Mouse (Mus musculus) testis, postnatal 10 days (tissue): ENCODE measurements at regions not wholly inside any gene's neighbourhood (a gene's known extent, or its start where the extent isn't known, plus 50 kb on each side); places are given as distances from the start of the nearest gene placed in this dataset.

Experiments used
- DNase-seq: peaks from one replicate; pipeline ENCODE4 v3.0.0; 2021; ENCODE audit warnings: low spot score

GRCm38 (mm10) chr16:5537286-5538204, 281.8 kb upstream of the Eef2kmt start:
- no peak for DNase-seq

- no peak for DNase-seq
These were observed 280.8 kb upstream of the Eef2kmt start for GRCm38 (mm10) chr16:5536515-5536972.

- no peak for DNase-seq
These were observed 279.6 kb upstream of the Eef2kmt start for GRCm38 (mm10) chr16:5535414-5535813.

- DNase-seq, result no peak
These were observed 279.1 kb upstream of the Eef2kmt start for GRCm38 (mm10) chr16:5534862-5535261.

GRCm38 (mm10) chr16:5534385-5534784, 278.6 kb upstream of the Eef2kmt start:
- DNase-seq, result no peak

- DNase-seq, result no peak
These were observed 276.5 kb upstream of the Eef2kmt start for GRCm38 (mm10) chr16:5532281-5532680.

GRCm38 (mm10) chr16:5529823-5530222, 274.0 kb upstream of the Eef2kmt start:
- DNase-seq, result no peak

- DNase-seq, result no peak
These were observed 272.2 kb upstream of the Eef2kmt start for GRCm38 (mm10) chr16:5527936-5528335.

- DNase-seq, result no peak
These were observed 268.6 kb upstream of the Eef2kmt start for GRCm38 (mm10) chr16:5524375-5524774.

GRCm38 (mm10) chr16:5523402-5524021, 267.7 kb upstream of the Eef2kmt start:
- DNase-seq, result no peak

- no peak for DNase-seq
These were observed 262.0 kb upstream of the Eef2kmt start for GRCm38 (mm10) chr16:5517746-5518145.

- DNase-seq, result no peak
These were observed 260.1 kb upstream of the Eef2kmt start for GRCm38 (mm10) chr16:5515867-5516266.

GRCm38 (mm10) chr16:5507261-5507660, 251.5 kb upstream of the Eef2kmt start:
- no peak for DNase-seq

GRCm38 (mm10) chr16:5501961-5502360, 246.2 kb upstream of the Eef2kmt start:
- no peak for DNase-seq

GRCm38 (mm10) chr16:5496051-5496685, 240.4 kb upstream of the Eef2kmt start:
- no peak for DNase-seq

GRCm38 (mm10) chr16:5493352-5493751, 237.6 kb upstream of the Eef2kmt start:
- no peak for DNase-seq

GRCm38 (mm10) chr16:5487259-5487658, 231.5 kb upstream of the Eef2kmt start:
- DNase-seq, result no peak

- no peak for DNase-seq
These were observed 227.6 kb upstream of the Eef2kmt start for GRCm38 (mm10) chr16:5483337-5483736.

GRCm38 (mm10) chr16:5480148-5480547, 224.4 kb upstream of the Eef2kmt start:
- no peak for DNase-seq

- DNase-seq, result no peak
These were observed 223.2 kb upstream of the Eef2kmt start for GRCm38 (mm10) chr16:5478970-5479369.

GRCm38 (mm10) chr16:5471321-5471720, 215.5 kb upstream of the Eef2kmt start:
- DNase-seq, result peak; percentile 74

- DNase-seq, result peak; percentile 62
These were observed 211.8 kb upstream of the Eef2kmt start for GRCm38 (mm10) chr16:5467587-5467986.

GRCm38 (mm10) chr16:5466760-5467159, 211.0 kb upstream of the Eef2kmt start:
- DNase-seq, result no peak
